Mouse (Mus musculus): ENCODE data around the gene Camk2d.

The Camk2d gene

DNA sequence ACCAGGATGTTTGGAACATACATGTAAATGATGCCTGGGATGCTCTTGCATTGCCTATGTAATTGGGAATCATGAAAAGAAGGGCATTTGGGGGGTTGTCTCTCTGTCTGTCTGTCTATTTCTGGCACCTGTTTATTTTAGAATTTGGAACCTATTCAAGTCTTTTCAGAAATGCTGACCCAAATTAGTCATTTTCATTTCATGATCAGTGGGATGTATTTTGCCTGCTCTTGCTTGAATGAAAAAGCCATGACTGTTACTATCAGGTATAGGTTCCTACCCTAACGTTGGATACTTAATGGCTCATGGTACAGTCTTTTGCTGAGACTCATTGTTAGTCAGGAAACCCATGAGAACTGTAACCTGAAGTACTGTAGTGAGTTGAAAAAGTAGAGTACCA, 144.0 kb downstream of the Camk2d start:
- no peak for DNase-seq (ENCODE audit: extremely low spot score, low read depth, low spot score)

DNA sequence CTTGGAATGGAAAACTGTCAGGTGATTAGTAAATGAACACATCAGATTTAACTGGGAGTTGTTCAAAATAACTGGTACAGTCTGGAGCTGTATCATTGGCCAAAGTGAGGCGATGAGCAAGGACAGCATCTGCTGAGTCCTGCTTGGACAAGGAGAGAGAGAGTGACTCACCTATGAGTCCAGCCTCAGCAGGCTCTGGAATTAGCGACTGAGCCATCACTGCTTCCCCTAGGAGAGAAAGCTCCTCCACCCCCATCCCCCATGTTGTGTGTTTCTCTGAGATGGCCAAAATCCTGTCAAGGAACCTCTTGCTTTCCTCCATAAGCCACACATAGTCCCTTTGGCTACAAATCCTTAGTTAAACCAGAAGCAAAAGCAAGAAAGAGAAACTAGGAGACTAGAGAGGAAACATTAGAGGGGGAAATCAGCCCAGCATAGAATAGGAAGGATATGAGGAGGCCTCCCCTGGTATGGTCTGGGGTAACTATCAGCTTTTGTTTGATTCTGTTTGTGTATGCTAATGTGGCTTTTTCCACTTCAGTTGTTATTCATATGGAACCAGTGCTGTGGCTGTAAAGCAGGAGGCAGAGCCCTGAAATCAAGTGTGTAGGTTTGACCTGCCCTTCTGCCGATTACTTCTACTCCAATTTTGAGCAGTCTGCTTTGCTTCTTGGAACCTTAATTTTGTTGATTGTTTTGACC, 148.5 kb downstream of the Camk2d start:
- DNase-seq (ENCODE audit: extremely low spot score, low read depth, low spot score): no peak

DNA sequence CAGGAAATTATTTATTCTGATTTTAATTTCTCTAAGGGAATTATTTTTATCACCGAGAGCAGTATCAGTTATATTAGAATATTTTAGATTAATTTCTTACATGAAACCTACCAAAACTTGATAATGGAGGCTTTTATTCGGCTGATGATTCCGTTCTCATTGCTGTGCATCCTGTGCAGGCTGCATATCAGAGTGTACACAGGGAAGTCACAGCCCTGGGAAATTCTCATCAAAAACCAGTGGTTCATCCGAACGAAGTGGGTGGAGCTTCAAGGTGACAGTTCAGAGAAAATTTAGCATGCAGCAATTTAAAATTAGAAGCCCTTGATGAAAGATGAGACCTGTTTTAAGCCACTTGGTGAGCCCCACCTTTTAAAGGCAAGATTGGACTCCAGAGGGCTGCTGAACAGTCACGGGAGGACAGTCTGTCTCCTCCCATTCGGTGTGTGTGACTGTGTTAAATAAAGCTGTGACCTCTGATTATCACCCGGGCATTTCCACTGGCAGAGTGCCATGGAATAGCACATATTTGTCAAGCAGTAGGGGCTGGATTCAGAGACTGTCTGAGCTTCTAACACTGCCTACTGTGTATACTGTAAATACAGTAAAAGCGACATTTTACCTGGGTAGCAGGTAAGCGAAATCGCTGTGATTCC, 150.2 kb downstream of the Camk2d start:
- no peak for DNase-seq (ENCODE audit: extremely low spot score, low read depth, low spot score)

DNA sequence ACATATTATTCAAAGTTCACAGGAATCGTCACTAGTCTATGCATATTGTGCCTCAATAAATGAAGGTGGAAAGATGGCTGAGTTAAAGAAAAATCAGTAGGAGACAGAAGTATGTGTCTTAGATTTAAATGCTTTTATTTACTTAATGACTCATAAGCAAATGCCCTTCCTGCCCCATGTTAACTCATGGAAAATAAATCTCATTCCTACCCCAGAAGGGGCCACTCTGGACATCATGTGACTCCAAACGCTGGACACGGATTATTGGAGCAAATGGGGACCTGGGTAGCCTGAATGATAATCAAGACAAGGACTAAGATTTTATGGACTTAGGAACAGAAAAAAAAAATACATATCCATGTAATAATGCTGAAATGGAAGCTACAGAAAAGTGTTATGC, 151.5 kb downstream of the Camk2d start:
- no peak for DNase-seq (ENCODE audit: extremely low spot score, low read depth, low spot score)

DNA sequence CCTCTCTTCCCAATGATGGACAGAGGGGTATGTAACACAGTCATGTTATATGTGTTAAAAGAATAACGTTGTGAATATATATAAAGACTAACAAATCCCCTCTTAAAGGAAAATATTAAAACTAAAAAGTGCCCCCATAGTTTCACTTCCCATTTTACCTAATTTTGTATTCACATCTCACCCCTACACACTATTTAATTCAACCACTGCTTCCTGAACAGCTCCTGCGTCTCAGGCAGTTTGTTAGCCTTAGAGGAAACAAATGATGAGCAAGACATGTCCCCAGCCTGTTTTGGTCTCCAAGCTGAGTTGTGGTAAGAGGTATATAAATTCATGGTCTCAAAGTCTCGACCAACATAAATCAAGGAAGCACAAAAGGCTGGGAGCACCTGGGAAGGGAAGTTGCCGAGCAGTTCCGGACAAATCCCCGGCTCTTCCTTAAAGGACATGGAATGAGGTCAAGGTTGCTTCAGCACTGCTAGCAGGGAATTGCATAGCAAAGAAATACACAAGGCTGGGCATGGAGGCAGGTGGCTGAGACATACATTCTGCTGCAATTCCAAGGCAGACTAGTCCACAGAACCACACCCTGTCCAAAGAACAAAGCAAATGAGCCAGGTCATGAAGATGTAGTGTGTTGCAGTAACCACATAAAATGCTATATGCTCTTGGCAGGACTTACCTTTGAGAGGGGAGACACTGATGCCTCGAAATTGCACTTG, 155.4 kb downstream of the Camk2d start:
- no peak for DNase-seq (ENCODE audit: extremely low spot score, low read depth, low spot score)

DNA sequence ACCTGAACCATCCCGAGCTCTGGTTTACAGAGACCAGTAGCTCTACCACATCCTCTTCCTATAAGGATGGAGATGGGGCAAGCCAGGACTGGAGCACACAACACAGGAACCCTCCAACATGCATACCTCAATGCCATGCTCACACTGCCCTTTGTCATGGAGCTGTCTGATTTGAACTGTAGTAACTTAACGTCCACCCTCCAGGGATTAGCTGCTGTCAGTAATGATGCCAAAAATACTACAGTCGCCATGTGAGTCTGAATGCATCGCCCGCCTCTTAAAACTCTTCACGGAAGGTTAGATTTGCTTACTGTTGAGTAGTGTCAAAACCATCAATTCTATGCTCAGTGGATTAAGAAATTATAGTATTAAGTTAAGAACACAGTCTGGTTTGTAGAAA, 156.9 kb downstream of the Camk2d start:
- no peak for DNase-seq (ENCODE audit: extremely low spot score, low read depth, low spot score)

DNA sequence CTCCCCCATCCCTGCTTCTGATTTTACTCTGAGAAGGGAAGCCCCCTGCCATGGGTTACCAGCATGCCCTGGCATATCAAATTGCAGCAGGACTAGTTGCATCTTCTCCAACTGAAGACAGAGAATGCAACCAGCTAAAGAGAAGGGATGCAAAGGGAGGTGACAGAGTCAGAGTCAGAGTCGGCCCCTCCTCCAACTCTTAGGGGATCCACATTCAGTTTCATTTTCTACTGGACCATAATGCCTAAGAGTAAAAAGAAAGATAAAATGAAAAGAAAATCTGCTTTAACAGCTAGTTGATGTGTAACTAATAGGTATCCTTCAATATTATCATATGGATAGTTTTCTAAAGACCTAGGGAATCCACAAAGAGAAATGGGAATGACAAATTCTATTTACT, 162.3 kb downstream of the Camk2d start:
- no peak for DNase-seq (ENCODE audit: extremely low spot score, low read depth, low spot score)

DNA sequence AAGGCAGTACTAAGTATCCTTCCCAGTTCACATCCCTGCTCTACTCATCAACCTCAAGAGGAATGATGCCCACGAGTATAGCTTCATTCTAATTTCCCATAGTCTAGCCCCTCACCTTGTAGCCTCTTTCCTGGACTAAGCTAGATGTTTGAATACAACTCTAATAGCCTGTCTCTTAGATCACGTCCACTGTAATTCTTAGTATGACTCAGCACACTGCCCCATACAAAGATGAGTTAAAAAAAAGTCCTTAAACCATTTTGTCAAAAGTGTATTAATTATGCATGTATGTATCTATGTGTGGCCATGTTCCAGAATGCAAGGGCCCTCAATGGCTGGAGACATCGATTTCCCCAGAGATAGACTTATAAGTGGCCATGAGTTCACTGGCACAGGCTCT, 164.5 kb downstream of the Camk2d start:
- DNase-seq (ENCODE audit: extremely low spot score, low read depth, low spot score): no peak

DNA sequence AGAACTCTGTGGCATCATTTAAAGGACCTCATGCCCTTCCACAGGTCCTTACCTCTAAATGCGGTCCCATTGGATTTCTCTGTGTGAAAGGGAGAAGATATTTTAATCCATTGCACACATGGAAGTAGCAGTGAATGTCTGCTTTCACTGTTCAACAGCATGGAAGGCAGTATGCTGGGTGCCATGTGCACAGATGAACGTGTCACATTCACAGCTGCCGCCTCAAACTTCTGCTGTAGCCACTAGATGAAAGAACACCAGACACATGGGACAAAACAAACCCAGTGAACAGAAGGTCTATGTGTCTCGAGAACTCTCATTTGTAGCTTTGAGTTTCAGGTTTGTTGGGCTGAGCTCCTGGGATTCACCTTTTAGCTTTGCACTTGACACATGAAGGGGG, 168.6 kb downstream of the Camk2d start:
- DNase-seq (ENCODE audit: extremely low spot score, low read depth, low spot score): no peak

DNA sequence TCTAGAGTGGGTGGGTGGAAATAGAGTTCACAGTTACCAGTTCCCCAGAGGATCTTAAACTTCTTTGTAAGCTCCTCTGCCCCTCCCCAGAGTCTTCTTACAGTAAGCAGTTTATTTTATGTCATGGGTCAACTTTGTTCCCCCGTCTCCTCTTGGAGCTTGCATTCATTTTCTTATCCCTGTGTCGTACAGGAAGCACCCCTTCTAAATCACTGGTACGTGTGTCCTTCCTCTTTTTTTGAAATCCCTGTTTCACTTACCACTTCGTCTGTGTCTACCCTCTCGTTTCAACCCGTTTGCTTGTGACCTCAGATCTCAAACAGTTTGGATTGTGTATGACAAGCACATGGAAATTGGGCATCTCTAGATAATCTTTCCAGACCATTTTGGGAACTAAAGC, 174.0 kb downstream of the Camk2d start:
- no peak for DNase-seq (ENCODE audit: extremely low spot score, low read depth, low spot score)

DNA sequence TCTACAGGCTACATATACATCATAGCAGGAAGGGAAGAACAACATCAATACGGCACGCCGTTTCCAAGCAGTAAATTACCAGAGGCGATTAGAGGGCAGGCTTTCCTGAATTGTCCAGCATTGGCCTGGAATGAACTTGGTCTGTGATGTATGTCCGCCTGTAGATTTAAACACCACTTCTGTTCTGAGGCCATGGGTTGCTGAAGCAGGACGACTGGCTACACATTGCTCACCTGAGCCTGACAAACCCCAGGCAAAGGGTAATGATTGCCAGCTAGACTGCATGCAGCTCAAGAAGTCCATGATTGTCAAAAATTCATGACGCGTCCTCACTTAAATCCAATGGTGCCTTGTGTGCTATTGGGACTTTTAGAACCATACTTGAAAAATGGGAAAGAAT, 174.9 kb downstream of the Camk2d start:
- DNase-seq (ENCODE audit: extremely low spot score, low read depth, low spot score): no peak

DNA sequence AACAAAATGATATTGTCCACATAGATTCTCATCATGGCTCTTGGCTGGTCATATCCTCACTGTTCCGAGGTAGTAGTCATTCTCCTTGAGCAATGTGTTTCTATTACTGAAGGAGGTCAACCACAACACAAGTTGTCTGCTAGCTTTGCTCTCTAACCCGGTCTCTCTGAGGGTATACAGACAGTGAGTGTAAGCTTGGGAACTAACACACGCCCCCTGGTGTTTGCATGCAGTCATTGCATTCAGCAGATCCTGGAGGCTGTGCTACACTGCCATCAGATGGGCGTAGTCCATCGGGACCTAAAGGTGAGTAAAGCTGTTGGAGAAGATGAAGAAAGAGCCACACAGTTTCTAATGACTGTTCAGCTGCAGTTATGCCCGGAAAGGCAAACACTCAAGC, 175.4 kb downstream of the Camk2d start:
- peak; percentile 67 for DNase-seq (ENCODE audit: extremely low spot score, low read depth, low spot score)

DNA sequence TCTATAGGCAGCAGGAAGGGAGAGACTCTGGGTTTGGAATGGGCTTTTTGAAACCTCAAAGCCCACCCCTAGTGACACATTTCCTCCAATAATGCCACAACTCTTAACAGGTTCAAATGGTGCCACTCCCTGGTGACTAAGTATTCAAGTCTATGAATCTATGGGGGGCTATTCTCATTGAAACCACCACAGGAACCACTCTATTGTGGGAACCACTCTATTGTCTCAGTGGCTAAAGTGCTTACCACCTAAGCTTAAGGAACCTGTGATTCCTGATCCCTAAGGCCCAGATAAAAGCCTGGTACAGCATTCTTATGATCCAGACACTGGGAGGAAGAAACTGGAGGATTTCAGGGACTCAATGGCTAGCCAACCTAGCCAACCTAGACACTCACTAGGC, 179.9 kb downstream of the Camk2d start:
- DNase-seq (ENCODE audit: extremely low spot score, low read depth, low spot score): no peak

DNA sequence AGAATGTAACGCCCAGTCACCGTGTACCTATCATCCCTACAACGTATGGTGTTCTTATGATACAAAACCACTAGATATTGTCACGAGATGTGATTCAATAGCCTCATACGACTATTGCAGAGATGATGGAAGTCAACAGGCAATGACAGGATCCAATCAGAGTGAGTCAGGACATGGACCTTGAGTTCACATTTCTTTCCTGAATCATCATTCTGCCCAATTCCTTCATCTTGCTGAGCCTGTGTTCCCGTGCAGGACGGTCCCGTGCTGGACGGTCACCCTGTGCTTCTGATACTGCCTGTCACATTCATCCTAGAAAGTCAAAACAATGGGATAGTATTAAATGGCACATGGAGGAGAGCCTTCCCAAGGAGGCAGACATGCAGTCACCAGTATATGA, 181.0 kb downstream of the Camk2d start:
- DNase-seq (ENCODE audit: extremely low spot score, low read depth, low spot score): no peak

DNA sequence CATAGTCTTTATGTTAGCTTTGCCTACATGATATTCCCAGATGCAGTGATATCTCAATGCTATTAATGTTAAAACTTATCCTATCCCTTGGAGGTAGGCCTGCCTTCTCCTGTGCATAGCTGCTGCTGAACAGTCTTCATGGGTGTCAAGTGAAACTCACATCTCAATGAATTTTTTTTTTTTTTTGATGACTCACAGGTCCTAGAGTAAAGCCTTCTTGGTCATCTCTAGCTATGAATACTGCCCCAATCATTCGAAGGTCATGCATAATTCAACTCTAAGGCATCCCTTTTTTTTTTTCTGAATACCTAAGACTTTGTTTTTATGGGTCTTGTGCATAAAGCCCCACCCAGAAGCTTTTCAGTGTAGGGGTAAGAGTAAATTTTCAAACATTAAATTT, 181.8 kb downstream of the Camk2d start:
- no peak for DNase-seq (ENCODE audit: extremely low spot score, low read depth, low spot score)

DNA sequence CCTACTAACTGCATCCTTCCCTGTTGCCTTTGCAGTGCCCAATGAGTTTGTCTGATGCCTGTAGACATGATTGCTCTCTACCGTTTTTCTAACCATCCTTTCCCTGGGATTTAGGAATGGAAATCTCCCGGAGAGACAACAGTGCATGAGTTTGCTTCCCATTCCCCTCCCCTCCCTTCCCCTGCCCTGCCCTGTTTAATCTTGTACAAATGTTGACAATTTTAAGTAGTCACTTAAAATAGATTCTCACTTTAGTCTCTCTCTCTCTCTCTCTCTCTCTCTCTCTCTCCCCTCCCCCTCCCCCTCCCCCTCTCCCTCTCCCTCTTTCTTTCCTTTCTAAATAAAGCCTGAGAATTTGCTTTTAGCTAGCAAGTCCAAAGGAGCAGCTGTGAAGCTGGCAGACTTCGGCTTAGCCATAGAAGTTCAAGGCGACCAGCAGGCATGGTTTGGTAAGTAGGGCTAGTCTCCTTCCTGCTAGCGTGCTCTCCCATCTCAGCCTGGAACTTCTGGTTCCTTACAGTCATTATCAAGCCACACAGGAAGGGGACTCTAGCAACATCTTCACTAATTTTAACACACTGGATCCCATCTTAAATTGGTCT, 184.0 kb downstream of the Camk2d start:
- DNase-seq (ENCODE audit: extremely low spot score, low read depth, low spot score): no peak

DNA sequence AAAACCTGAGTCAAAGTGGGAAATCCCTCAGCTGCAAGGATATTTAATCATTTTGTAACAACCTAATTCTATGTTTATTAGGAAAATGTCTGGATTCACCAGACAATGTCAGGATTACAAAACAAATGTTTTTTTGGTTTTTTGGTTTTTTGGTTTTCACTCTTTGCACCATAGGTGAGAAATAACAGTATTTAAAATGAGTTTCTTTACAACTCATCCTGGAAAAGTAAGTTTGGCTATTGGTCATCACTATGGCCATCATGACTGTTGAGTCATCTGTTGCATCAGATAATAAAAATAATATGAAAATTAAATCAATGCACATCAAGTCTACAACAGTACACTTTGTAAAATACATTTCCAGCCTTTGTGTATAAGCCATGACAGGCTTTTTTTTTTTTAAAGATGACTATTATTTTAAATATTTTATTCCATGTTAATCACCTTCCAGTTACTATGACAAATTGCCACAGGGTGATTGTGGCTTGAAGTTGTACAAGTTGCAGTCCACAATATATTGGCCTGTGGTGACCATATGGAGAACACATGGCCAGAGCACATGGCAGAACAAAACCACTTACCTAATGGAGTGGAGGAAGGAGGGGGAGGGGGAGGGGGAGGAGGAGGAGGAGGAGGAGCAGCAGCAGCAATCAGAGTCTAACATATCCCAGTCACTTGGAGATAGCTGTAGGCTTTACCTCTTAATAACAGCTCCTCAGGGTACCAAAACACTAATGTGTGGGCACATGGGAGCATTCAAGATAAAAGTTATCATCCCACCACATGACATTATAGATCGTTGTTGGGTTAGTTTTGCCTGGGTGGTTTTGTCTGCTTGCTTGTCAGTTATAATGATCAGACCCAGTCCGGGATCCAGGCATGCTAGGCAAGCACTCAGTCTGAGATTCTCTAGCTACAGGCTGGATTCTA, 197.2 kb downstream of the Camk2d start:
- no peak for DNase-seq (ENCODE audit: extremely low spot score, low read depth, low spot score)

DNA sequence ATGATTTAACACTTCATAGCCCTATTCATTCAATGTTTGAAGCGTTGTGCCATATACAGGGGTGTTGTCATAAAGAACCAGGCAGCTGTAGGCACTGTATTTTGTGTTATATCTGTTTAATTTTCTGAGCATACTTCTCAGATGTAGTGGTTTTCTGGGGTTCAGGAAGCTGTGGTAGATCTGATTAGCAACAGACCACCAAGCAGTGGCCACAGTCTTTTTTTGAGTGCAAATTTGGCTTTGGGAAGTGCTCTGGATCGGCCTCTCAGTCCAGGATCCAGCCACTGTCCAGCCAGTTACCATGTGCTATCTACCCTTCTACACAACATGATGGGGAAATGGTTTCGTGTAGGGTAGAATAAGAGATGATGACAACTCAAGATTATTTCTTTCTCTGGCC, 199.8 kb downstream of the Camk2d start:
- no peak for DNase-seq (ENCODE audit: extremely low spot score, low read depth, low spot score)

DNA sequence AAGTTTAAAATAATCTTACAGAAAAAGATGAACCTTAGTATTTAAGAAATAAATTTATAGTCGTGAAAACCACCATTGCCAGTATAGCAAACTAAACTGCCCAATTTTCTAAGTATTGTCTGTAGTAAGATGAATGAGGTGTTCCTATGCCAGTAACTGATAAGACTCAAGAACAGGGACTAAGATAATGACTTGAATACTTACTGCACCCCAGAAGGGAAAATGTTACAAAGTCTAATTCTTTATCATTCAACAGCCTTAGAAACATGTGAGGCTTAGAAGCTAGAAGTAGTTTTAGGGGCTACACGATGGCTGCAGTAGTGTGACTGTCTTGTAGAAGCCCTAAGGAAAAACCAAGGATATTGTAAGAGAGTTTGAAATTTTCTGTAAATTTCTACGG, 200.9 kb downstream of the Camk2d start:
- DNase-seq (ENCODE audit: extremely low spot score, low read depth, low spot score): no peak

DNA sequence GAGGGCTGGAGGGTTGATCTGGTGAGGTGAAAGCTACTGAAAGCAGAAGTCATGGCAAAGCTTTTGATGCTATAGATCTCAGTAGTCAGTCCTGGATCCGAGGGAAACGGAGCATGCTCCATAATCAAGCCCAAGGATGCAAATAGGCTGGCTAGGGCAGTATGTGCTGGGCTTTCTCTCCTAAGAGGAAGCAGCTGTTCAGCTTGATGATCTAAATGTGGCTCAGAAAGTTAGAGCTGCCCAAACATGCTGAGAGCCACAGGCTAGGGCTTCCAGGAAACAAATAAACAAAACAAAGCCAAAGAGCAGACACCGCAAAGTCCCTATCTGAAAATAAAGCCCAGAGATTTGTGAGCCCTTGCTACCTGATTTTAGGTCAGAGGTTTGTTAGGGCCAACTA, 201.7 kb downstream of the Camk2d start:
- no peak for DNase-seq (ENCODE audit: extremely low spot score, low read depth, low spot score)

DNA sequence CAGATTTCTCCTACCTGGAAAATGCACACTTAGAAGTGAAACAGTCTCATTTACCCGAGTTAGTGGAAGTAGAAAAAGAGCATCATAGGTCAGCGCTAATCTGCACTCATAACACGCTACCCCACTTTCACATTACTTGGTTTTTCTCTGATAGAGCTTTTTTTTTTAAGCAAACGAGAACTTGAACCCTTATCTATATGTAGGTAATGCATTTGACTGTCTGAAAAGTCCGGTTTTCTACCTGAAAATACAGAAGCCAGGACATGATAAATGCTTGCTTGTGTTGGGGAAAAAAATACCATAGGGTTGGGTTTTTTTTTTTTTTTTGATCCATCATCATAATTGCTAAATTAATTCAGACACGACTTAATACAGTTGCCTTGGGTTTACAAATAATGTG, 206.9 kb downstream of the Camk2d start:
- no peak for DNase-seq (ENCODE audit: extremely low spot score, low read depth, low spot score)

Data from hindlimb bud, embryonic 11.5 days (tissue).